Mouse (Mus musculus): ENCODE results near the gene Tmem108. TPM values are rescaled to one million over a fixed set of nuclear protein-coding genes. Genes with fewer than 3 reads are reported as not detected.

The Tmem108 gene
- polyA plus RNA-seq, 1 experiment from 2014 or later: 14.2 TPM

GRCm38 (mm10) chr9:103761151-103761571 lies 476 bp downstream of the Tmem108 start:
- no peak overlapping the region for H3K27ac ChIP-seq (replicated peaks; ENCODE audit: low read depth, low read length)
- WGBS: 0% methylated on average over 30 of the region's 30 CpGs

GRCm38 (mm10) chr9:103760356-103760755 lies 1.3 kb downstream of the Tmem108 start:
- H3K36me3 ChIP-seq (replicated peaks; ENCODE audit: control insufficient read depth, insufficient read depth, low read depth, low read length): no peaks in the 10 kb centered on the region
- H3K27ac ChIP-seq (replicated peaks; ENCODE audit: low read depth, low read length): no peak overlapping the region
- H3K4me1 ChIP-seq (ENCODE audit: control insufficient read depth, insufficient read depth, low read length): no peaks in the 10 kb centered on the region
- ATAC-seq (replicated peaks; ENCODE audit: insufficient number of reproducible peaks, low FRiP score, low TSS enrichment, low read depth) (no peak), DNase-seq (ENCODE audit: low spot score) (no peak)
- no peaks in the 10 kb centered on the region; the same call in 1 of the 2 replicates for H3K27me3 ChIP-seq (ENCODE audit: control insufficient read depth, insufficient read depth, low read length)
- peak overlapping the region; percentile 95; the same call in 1 of the 2 replicates for H3K4me2 ChIP-seq (ENCODE audit: low read depth, low read length)
- H3K4me3 ChIP-seq (ENCODE audit: low read depth, low read length): no peak overlapping the region
- 21% methylated on average over 8 of the region's 8 CpGs for WGBS
- H3K9ac ChIP-seq (replicated peaks; ENCODE audit: low read length): no peak overlapping the region
- no peaks in the 10 kb centered on the region for H3K9me3 ChIP-seq (replicated peaks; ENCODE audit: control insufficient read depth, low read length)

More at GRCm38 (mm10) chr9:103761151-103761571, 476 bp downstream of the Tmem108 start:
- no peak for DNase-seq (ENCODE audit: low spot score)
- H3K4me2 ChIP-seq (ENCODE audit: low read depth, low read length): peak overlapping the region; percentile 95
- no peaks in the 10 kb centered on the region for H3K4me1 ChIP-seq (ENCODE audit: control insufficient read depth, insufficient read depth, low read length)
- H3K9ac ChIP-seq (replicated peaks; ENCODE audit: low read length): peak overlapping the region; percentile 70
- H3K9me3 ChIP-seq (replicated peaks; ENCODE audit: control insufficient read depth, low read length): no peaks in the 10 kb centered on the region
- H3K27me3 ChIP-seq (ENCODE audit: control insufficient read depth, insufficient read depth, low read length): no peaks in the 10 kb centered on the region; the same call in 1 of the 2 replicates
- no peaks in the 10 kb centered on the region for H3K36me3 ChIP-seq (replicated peaks; ENCODE audit: control insufficient read depth, insufficient read depth, low read depth, low read length)
- peak overlapping the region; percentile 61 for H3K4me3 ChIP-seq (ENCODE audit: low read depth, low read length)
- ATAC-seq (replicated peaks; ENCODE audit: insufficient number of reproducible peaks, low FRiP score, low TSS enrichment, low read depth): 0 out of 2 replicates have a peak, but pooled peaks have one; percentile 4

GRCm38 (mm10) chr9:103759829-103760228 lies 1.8 kb downstream of the Tmem108 start:
- no peak overlapping the region for H3K9ac ChIP-seq (replicated peaks; ENCODE audit: low read length)
- H3K36me3 ChIP-seq (replicated peaks; ENCODE audit: control insufficient read depth, insufficient read depth, low read depth, low read length): no peaks in the 10 kb centered on the region
- WGBS: 35% methylated on average over 9 of the region's 9 CpGs
- H3K27ac ChIP-seq (replicated peaks; ENCODE audit: low read depth, low read length): no peak overlapping the region
- ATAC-seq (replicated peaks; ENCODE audit: insufficient number of reproducible peaks, low FRiP score, low TSS enrichment, low read depth): no peak
- no peaks in the 10 kb centered on the region for H3K4me1 ChIP-seq (ENCODE audit: control insufficient read depth, insufficient read depth, low read length)
- no peak overlapping the region for H3K4me2 ChIP-seq (ENCODE audit: low read depth, low read length)
- no peak for DNase-seq (ENCODE audit: low spot score)
- H3K9me3 ChIP-seq (replicated peaks; ENCODE audit: control insufficient read depth, low read length): no peaks in the 10 kb centered on the region
- H3K4me3 ChIP-seq (ENCODE audit: low read depth, low read length): no peak overlapping the region
- H3K27me3 ChIP-seq (ENCODE audit: control insufficient read depth, insufficient read depth, low read length): no peaks in the 10 kb centered on the region; the same call in 1 of the 2 replicates

- no peaks in the 10 kb centered on the region; the same call in 1 of the 2 replicates for H3K27me3 ChIP-seq (ENCODE audit: control insufficient read depth, insufficient read depth, low read length)
- WGBS: 19% methylated on average over 20 of the region's 20 CpGs
- no peak overlapping the region for H3K4me3 ChIP-seq (ENCODE audit: low read depth, low read length)
- no peak overlapping the region for H3K9ac ChIP-seq (replicated peaks; ENCODE audit: low read length)
- no peaks in the 10 kb centered on the region for H3K36me3 ChIP-seq (replicated peaks; ENCODE audit: control insufficient read depth, insufficient read depth, low read depth, low read length)
- H3K9me3 ChIP-seq (replicated peaks; ENCODE audit: control insufficient read depth, low read length): no peaks in the 10 kb centered on the region
- no peaks in the 10 kb centered on the region for H3K4me1 ChIP-seq (ENCODE audit: control insufficient read depth, insufficient read depth, low read length)
- DNase-seq (ENCODE audit: low spot score) (peak; percentile 91), ATAC-seq (replicated peaks; ENCODE audit: insufficient number of reproducible peaks, low FRiP score, low TSS enrichment, low read depth) (no peak)
- H3K27ac ChIP-seq (replicated peaks; ENCODE audit: low read depth, low read length): no peak overlapping the region
- H3K4me2 ChIP-seq (ENCODE audit: low read depth, low read length): no peak overlapping the region
Observed at GRCm38 (mm10) chr9:103758930-103759695, 2.5 kb downstream of the Tmem108 start.

DNA sequence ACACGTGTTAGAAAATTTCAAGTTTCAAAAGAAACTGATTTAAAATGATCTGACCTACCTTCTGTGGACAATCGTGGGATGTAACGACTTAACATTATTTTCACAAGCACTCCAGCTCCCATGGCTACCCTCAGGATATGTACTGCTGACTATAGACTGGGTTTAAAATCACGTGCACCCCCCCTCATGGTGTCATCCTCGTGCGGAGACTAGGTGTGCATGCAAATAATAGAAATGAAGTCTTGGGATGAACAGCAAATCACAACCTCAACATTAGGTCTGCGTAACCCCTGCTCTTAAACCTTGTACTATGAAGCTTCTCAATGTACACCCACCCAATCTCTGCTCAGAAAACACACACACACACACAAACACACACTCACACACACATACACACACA lies 3.4 kb downstream of the Tmem108 start:
- H3K9me3 ChIP-seq (replicated peaks; ENCODE audit: control insufficient read depth, low read length): no peaks in the 10 kb centered on the region
- H3K4me3 ChIP-seq (ENCODE audit: low read depth, low read length): no peak overlapping the region
- WGBS: 73% methylated on average over 7 of the region's 7 CpGs
- DNase-seq (ENCODE audit: low spot score) (no peak), ATAC-seq (replicated peaks; ENCODE audit: insufficient number of reproducible peaks, low FRiP score, low TSS enrichment, low read depth) (no peak)
- H3K4me1 ChIP-seq (ENCODE audit: control insufficient read depth, insufficient read depth, low read length): no peaks in the 10 kb centered on the region
- no peaks in the 10 kb centered on the region; the same call in 1 of the 2 replicates for H3K27me3 ChIP-seq (ENCODE audit: control insufficient read depth, insufficient read depth, low read length)
- H3K4me2 ChIP-seq (ENCODE audit: low read depth, low read length): no peak overlapping the region
- H3K9ac ChIP-seq (replicated peaks; ENCODE audit: low read length): no peak overlapping the region
- H3K27ac ChIP-seq (replicated peaks; ENCODE audit: low read depth, low read length): no peak overlapping the region
- no peaks in the 10 kb centered on the region for H3K36me3 ChIP-seq (replicated peaks; ENCODE audit: control insufficient read depth, insufficient read depth, low read depth, low read length)

DNA sequence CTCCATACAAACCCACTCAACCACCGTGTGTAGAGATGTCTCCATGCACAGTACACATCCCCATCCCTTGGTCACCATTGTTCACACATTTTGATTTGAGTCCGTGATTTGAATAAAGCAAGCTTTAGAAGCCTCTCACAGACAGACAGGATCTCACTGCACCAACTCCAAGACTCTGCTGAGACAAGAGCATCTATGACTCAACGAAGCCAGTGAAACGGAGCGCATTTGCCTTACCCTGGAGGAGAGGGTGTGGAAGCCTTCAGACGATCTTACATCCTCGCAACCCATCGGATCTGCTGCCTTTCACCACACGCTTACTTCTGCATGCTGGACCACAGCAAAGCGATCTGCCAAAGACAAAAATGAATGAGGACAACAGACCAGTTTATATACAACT lies 9.0 kb downstream of the Tmem108 start:
- Histone ChIP-seq H3K4me2 (ENCODE audit: low read depth, low read length) (no peak overlapping the region), H3K27ac (replicated peaks; ENCODE audit: low read depth, low read length) (no peak overlapping the region), H3K4me1 (ENCODE audit: control insufficient read depth, insufficient read depth, low read length) (no peaks in the 10 kb centered on the region), H3K36me3 (replicated peaks; ENCODE audit: control insufficient read depth, insufficient read depth, low read depth, low read length) (no peaks in the 10 kb centered on the region), H3K9me3 (replicated peaks; ENCODE audit: control insufficient read depth, low read length) (no peaks in the 10 kb centered on the region), H3K9ac (replicated peaks; ENCODE audit: low read length) (no peak overlapping the region), H3K4me3 (ENCODE audit: low read depth, low read length) (no peak overlapping the region), H3K27me3 (ENCODE audit: control insufficient read depth, insufficient read depth, low read length) (no peaks in the 10 kb centered on the region)
- no peak for ATAC-seq (replicated peaks; ENCODE audit: insufficient number of reproducible peaks, low FRiP score, low TSS enrichment, low read depth)
- DNase-seq (ENCODE audit: low spot score): no peak
- 94% methylated on average over 10 of the region's 10 CpGs for WGBS

GRCm38 (mm10) chr9:103751568-103751967 lies 10.1 kb downstream of the Tmem108 start:
- Histone ChIP-seq H3K4me2 (ENCODE audit: low read depth, low read length) (no peak overlapping the region), H3K27me3 (ENCODE audit: control insufficient read depth, insufficient read depth, low read length) (no peaks in the 10 kb centered on the region), H3K36me3 (replicated peaks; ENCODE audit: control insufficient read depth, insufficient read depth, low read depth, low read length) (no peaks in the 10 kb centered on the region), H3K9me3 (replicated peaks; ENCODE audit: control insufficient read depth, low read length) (no peaks in the 10 kb centered on the region), H3K4me3 (ENCODE audit: low read depth, low read length) (no peak overlapping the region), H3K9ac (replicated peaks; ENCODE audit: low read length) (no peak overlapping the region), H3K4me1 (ENCODE audit: control insufficient read depth, insufficient read depth, low read length) (no peaks in the 10 kb centered on the region), H3K27ac (replicated peaks; ENCODE audit: low read depth, low read length) (no peak overlapping the region)
- WGBS: 26% methylated on average over 9 of the region's 9 CpGs
- ATAC-seq (replicated peaks; ENCODE audit: insufficient number of reproducible peaks, low FRiP score, low TSS enrichment, low read depth) (no peak), DNase-seq (ENCODE audit: low spot score) (peak; percentile 34)

DNA sequence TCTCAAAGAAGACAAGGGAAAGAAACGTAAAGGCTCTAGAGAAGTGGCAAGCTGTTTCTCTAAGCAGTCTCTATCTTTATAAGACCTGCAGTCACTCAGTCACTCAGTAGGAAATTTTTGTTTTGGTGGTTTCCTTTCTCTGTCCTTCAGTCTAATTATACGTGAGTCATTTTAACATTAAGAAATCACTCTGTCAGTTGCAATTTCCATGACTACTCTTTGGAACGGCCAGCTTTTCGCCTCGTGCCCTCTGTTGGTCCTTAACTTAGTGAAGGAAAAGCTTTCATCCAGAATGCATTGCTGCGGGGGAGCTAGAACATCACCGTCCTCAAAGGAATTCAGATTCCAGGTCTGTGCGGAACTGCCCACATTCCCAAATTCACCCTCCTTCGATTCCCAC lies 11.1 kb downstream of the Tmem108 start:
- no peaks in the 10 kb centered on the region for H3K4me1 ChIP-seq (ENCODE audit: control insufficient read depth, insufficient read depth, low read length)
- H3K36me3 ChIP-seq (replicated peaks; ENCODE audit: control insufficient read depth, insufficient read depth, low read depth, low read length): no peaks in the 10 kb centered on the region
- no peak overlapping the region for H3K4me3 ChIP-seq (ENCODE audit: low read depth, low read length)
- DNase-seq (ENCODE audit: low spot score) (no peak), ATAC-seq (replicated peaks; ENCODE audit: insufficient number of reproducible peaks, low FRiP score, low TSS enrichment, low read depth) (no peak)
- WGBS: 67% methylated on average over 9 of the region's 9 CpGs
- H3K4me2 ChIP-seq (ENCODE audit: low read depth, low read length): no peak overlapping the region
- H3K9me3 ChIP-seq (replicated peaks; ENCODE audit: control insufficient read depth, low read length): no peaks in the 10 kb centered on the region
- H3K9ac ChIP-seq (replicated peaks; ENCODE audit: low read length): no peak overlapping the region
- no peak overlapping the region for H3K27ac ChIP-seq (replicated peaks; ENCODE audit: low read depth, low read length)
- H3K27me3 ChIP-seq (ENCODE audit: control insufficient read depth, insufficient read depth, low read length): no peaks in the 10 kb centered on the region
